Mouse (Mus musculus): ENCODE data around the gene Arl5a.

The Arl5a gene

DNA sequence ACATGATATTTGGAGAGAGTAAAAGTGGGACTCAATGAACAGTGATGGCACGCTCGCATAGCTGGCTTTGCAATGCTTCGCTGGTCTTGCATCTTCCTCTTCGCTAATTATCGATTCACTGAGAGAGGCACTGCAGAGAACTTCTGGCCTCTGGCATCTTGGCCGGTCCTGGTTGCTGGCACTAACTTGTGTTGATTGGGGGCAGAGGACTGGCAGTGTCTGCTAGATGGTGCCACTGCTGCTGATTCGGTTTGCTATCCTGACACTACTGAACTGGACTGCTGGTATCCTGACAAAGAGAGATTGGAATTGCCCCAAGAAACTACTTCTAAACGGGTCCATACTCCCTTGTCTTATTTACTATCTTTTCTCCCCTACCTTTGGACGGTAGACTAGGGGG is 63.6 kb downstream of the Arl5a start:
- no peak for DNase-seq (ENCODE audit: low spot score in 2 of 2)

- no peak for DNase-seq (ENCODE audit: low spot score in 2 of 2)
Measured at GRCm38 (mm10) chr2:52359722-52360121, 65.0 kb downstream of the Arl5a start.

GRCm38 (mm10) chr2:52358156-52358555 is 66.5 kb downstream of the Arl5a start:
- no peak for DNase-seq (ENCODE audit: low spot score in 2 of 2)

- no peak for DNase-seq (ENCODE audit: low spot score in 2 of 2)
Measured at GRCm38 (mm10) chr2:52351029-52351428, 73.7 kb downstream of the Arl5a start.
